Mouse (Mus musculus) monocyte, adult 5-6 weeks (primary cell): ENCODE results near the gene Msrb2. TPM values are rescaled to one million over a fixed set of nuclear protein-coding genes. Genes with fewer than 3 reads are reported as not detected.
A peak's percentile ranks its signal among the peaks of the same experiment; 100 is the strongest.

Source experiments
- ATAC-seq: fragments of 153-309, 156-312 bp; replicated peaks from 2 replicates; pipeline ENCODE4 v1.8.0; 2017; ENCODE audit warnings: mild to moderate bottlenecking; ENCODE audit not compliant: low TSS enrichment, insufficient number of reproducible peaks, severe bottlenecking, poor library complexity, low FRiP score
- total RNA-seq: library from RNA; stranded (forward); fragments of 200-1000, 200-491, 200-594 nt; gene quantifications from 3 replicates; pipeline ENCODE4 v1.2.3, GENCODE M21; 2017

The Msrb2 gene
- total RNA-seq, 1 experiment from 2014 or later = 2.3 TPM

DNA sequence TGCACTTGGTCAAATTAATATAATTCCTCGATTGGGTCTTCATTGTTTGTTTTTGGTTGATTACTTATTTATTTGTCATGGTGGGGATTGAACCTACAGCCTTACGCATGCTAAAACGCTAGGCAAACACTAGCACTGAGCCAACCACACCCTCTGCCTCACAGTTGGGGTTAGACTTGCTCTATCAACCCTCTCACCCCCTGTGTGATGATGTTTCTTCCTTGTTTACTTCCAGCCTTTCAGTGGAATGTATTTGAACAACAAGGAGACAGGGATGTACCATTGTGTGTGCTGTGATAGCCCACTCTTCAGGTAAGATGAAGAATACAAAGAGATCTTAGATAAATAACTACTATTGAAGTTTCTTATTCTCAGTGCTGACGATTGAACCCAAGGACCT, 11.8 kb downstream of the Msrb2 start:
- ATAC-seq = no peak

DNA sequence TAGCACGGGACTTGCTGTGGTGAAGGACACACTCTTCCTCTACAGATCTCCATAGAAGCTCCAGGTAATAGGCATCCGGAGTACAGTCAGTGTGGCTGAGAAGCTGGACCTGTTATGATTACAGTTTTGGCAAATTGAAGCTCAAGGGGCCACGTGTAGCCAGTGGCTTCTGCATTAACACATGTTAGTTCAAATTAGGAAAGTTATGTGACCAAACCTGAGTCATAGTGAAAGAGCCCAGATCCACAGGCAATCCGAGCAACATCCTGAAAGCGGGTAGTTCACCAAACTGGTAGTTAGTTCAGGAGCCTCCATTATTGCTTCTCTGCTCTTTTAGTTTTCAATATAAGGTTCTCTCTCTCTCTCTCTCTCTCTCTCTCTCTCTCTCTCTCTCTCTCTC, 14.5 kb downstream of the Msrb2 start:
- no peak for ATAC-seq

DNA sequence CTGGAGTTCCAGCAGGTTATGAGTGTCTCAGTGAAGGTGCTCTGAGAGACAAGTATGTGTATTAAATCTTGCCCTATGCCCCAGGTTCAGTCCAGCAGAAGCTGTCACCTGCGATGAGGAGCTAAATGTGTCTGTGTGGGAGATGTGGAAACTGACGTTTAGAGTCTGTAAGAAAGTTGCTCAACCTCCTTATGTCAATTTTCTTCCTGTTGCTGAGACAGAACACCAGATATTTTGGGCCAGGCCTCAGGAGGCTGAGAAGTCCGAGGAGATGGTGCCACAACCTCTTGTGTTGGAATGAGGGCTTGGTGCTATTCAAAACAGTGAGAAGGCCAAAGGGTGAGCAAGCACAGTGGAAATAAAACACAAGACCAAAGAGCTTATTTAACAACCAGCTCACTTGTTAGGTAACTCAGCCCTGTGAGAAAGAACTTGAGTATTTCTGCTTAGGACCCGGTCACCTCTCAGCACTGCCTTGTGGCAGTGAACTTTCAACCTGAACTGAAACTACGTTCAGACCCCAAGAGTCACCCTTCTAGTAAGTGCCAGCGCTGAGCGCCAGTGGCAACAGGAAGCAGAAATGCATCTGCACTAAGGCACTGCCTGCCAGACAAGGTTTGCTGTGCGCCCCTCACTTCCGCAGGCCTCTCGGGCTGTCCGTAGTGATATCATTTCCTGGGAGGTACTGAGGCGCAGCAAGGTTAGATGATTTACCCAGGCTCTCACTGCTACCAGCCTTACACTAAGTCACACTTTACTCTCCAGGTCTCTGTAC, 17.3 kb downstream of the Msrb2 start:
- ATAC-seq = peak; percentile 91

DNA sequence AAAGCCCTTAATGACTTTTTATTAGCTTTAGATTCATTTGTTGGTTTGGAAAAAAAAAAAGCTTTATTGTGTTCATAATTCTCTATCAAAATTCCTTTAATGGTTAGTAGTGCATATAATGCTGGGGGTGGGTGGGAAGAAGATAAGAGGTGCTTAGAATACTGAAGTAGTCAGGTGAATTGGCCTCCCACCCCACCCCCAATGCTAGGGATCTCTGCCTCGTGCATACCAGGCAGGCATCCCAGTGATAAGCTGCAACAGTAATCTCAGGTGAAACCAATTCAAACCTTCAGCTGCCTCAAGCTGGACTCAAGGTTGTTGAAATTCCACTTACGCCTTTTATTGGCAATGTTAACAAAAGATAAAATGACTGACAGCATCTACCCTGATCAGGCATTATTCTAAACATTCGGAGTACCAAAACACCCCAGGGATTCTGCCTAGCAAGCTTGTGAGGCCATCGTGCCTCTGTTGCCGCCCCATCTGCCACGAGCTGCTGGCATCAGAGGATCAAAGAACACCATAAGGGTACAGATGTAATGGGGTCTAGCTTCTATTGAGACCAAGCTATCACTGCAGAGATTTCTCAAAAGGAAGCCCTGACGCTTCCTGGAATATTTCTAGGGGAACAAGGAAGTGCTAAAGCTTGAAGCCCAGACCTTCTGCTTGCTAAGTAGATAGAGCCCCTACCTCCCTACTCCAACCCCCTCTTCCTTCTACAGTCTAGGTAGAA, 19.3 kb downstream of the Msrb2 start:
- no peak for ATAC-seq

DNA sequence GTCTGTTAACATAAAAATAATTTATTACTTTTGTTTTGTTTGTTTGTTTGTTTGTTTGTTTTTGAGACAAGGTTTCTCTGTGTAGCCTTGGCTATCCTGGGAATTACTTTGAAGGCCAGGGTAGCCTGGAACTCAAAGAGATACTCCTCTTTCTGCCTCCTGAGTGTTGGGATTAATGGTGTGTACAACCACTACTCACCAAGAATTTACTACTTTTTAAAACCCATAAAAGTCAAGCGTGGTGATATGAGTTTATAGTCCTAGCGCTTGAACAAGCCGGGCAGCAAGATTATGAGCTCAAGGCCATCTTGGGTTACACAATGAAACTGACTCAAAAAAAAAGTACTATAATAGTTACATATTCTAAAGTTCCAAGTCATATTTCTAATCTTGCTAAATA, 20.4 kb downstream of the Msrb2 start:
- ATAC-seq = no peak

DNA sequence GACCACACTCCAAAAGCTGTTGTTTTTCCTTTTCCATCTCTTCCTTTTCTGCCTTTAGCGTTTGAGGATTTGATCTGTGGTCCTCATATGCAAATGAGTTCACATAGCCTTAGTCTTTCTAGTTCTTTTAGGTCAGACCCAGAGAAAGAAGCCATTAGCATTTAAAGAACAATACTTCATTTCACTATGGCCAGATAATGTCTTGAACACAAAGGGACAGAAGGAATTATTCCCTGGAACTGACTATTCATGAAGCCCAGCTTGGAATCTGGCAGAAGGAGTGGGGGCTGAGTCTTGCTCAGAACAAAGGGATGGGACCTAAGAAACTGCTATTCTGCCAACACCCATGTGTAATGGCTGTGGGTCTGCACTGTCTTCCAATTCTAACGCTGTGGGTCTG, 21.6 kb downstream of the Msrb2 start:
- ATAC-seq = no peak

DNA sequence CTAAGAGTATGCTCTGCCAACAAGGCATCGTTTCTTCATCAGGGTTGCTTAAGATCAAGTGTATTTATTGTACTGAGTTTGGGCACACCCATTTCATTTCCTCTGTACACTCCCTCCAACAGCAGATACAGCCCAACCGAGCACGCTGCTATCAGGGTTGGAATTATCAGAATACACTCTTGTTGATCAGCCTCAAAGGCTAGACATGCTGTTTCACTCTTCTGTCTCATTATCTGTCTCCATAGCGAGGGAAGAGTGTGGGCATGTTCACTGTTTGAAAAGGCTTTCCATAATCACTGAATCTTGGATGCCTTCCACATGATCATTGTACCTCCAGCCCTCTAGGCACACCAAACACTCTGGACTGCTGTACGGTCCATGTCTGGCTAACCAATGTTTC, 34.2 kb downstream of the Msrb2 start:
- ATAC-seq = no peak

DNA sequence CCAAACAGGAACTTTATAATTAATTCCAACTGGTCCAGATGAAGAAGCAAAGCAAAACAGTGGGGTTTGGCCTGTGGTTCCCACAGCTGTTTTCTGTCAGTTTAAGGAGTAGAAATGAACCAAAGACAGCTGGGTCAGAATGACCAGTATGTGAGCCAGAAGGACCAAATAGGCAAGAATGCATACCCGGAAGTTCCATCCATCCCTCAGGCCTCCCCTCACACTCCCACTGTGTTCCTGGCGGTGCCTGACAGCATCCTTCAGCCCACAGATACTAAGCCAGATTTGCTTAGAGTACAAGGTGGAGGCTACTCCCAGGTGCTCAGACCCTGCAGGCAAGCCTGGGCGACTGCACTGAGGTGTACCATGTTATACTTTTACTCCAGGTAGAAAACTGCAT, 35.3 kb downstream of the Msrb2 start:
- no peak for ATAC-seq

DNA sequence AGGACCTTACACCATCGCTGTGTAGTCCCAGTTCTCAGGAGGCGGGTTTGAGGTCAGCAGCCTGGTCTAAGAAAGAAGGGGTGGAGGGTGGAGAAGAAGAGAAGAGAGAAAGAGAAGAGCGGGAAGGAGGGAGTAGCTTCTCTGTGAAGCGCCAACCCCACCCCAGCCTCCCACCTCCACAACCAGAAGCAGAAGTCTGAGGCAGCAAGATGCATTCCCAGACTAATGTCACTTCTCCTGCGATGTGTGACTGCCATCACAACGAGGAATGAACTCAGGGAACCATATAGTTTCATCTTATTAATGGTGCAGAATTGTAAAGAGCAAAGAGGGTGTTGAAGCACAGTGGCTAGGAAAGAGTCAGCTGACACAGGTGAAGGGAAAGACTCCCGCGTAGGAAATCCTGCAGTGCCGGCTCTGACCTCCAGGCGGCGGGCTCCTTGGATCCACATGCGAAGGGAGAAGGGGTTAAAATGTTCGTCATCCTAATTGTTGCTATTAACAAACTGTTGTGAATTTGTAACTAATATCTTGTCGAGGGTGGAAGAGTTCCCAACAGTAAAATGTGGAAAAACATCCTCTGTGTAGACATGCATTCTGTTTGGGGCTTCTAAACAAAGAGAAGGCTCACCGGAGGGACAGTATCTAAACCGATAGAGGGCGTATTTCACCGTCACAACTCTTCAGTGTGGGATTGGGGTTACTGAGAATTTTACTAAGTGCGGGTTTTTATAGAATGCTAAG, 43.2 kb downstream of the Msrb2 start:
- peak; percentile 51; the same call in 1 of the 2 replicates for ATAC-seq

DNA sequence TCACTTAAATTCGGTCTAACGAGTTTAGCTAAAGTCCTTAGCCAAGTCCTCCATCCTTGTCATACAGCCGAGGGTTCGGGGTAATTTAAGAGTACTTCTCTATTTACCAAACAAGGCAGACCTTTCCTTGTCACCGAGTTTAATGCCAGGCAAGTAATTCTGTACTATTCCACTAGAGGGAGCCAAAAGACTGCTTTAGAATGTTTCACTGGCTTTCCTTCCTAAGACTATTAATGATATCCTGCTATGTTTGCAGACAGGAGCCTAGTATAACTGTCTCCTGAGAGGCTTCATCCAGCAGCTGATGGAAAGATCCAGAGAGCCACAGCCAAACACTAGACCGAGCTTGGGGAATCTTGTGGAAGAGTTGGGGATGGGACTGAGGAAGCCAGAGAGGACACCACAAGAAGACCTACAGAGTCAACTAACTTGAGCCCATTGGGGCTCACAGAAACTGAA, 43.9 kb downstream of the Msrb2 start:
- ATAC-seq = peak; percentile 62

DNA sequence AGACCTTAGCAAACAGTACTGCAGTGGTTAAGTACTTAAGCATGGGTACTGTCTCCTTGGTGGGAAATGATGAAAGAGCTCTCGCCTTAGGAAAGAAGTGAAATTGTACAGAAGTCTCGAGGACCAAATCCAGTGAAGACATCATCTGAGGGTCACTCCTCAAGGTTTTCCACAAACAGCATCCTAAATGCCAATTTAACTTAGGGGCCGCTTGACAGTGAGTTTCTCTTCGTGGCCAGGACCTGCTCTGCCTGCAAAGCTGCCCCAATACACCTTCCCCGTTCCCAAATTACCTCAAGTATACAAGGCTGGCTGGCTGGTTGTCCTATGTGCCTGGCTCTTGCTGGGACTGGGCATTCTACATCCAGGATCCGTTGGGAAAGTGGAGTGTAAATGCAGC, 44.8 kb downstream of the Msrb2 start:
- no peak for ATAC-seq

DNA sequence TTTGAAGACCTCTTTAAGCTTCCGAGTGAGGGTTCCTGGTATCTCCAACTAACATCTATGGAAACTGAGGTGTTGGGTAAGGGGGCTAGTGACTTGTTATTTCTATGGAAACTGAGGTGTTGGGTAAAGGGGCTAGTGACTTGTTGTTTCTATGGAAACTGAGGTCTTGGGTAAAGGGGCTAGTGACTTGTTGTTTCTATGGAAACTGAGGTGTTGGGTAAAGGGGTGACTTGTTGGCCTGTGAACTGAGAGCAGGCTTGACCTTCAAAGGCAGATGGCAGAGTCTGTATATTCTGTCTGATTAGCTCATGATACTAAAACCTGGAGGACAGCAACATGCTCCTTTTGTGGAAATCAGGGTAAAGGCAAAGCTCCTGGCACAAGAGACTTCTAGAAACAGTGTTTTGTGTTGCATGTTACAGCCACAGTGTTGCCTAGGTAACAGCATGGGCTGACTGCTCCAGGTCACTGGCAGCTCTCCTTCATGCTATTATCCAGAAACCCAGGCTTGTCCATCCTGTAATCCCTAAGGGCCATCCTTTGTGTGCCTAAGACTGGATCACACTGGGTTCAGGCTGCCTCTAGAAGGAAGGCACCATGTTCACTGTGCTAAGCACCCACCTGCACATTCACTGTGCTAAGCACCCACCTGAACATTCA, 48.6 kb downstream of the Msrb2 start:
- ATAC-seq = no peak

DNA sequence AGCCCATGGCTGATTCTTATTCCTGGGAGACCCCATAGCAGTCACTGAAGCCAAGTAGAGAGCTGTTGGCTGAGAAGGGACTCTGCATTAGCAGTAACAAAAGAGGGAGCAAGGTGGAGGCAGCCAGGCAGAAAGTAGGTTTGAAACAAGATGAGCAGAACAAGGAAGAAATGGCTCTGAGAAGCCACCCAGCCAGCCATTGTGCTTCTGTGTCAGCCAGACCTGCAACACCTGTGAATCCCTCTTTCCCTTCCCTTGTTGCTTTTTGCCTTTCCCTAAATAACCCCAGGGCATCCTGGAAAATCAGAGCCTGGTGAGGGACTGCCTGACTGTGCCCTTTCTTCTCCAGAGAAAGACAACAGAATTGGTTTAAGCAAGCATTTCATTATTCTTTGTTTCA, 51.0 kb downstream of the Msrb2 start:
- ATAC-seq = no peak

DNA sequence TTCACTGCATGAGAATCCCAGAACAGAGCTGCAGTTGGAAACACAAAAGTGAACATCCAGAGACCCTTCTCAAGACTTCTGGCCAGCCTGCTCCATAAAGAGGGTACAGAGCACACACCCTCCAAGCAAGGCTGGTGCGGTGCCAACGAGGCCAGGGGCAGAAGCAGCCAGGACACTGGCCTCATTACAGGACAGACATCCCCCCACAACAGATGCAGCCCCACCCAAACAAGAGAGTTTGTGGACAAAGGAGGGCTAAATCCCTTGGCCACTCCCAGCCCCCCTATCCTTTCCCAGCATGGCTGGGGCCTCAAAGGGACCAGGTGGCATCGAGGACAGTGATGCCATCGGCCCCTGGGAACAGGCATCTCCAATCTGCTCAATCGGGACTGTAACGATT, 51.8 kb downstream of the Msrb2 start:
- ATAC-seq = no peak

DNA sequence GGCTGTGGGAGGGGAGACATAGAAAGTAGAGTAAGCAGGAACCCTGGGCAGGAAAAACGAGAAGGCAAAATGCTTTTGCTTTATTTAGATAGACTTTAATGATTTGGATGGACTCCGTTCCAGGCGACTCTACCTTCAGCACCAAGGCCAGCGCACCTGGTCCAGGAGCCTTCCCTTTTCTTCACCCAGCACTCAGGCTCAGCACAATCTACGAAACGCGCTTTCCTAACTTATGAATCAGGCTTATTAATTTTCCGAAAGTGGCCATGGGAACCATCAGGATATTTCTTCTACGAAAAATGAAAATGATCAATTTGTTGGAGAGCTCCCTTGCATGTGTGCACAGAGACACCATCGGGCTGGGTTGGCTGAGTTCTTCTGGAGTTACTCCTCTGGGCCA, 57.8 kb downstream of the Msrb2 start:
- ATAC-seq = no peak

DNA sequence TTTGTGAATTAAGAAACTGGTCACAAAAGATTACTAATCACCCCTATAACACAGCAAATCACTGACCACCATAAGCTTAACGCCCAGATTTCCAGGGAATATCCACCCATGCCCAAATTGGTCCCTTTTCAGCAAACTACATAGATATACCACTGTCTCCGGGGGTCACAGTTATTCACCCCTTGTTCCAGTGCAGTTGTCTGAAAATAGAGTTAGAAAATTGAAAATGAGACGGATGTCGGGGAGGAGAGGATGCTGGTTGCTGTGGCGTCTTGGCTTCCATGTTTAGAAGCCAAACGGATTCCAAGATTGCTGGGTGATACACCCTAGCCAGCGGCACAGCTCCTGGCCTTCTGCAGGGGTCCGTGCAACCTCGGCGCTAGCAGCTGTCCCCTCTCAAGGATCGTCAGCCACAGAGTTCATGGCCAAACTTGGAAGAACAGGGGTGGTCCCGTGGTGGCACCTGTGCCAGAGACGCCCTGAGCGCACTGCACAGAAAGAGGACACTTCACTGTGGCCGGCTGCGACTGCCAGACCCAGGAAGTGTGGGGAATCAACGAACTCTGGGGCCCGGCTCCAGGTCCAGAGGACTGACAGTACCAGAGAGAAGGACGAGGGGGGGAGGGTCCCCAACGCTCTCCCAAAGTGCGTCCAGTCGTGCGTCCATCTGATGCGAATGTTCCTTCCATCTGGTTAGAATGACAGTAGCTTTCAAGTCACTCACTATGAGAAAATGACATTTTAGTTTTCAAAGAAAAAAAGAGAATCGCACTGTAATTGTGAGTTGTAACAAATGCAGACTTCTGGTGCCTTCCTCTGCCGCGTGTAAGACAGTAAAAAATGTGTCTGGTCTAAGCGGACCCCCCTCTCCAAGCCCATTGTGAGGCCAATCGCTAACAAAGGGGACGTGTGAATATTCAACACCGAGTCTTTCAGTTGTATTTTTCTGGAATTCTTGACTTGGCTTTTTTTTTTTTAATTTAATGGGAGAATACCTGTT, 58.8 kb downstream of the Msrb2 start:
- ATAC-seq = no peak

DNA sequence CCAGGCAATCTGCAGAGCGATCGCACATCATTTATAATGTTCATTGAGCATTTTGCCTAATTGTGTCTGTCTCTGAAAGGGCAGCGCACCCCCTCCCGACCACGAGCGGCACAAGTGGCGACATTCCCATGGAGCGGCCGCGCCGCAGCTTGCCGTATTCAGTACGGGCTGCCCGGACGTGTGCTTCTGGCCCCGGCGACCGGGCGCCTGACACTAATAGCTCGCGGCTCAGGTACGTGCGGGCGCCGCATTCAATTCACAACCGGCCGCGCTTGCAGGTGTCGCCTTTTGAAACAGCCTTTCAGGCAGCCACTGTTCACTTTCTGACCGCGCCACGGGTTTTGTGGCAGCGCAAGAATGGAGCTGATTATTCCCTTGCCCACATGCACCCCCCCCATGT, 59.5 kb downstream of the Msrb2 start:
- no peak for ATAC-seq

DNA sequence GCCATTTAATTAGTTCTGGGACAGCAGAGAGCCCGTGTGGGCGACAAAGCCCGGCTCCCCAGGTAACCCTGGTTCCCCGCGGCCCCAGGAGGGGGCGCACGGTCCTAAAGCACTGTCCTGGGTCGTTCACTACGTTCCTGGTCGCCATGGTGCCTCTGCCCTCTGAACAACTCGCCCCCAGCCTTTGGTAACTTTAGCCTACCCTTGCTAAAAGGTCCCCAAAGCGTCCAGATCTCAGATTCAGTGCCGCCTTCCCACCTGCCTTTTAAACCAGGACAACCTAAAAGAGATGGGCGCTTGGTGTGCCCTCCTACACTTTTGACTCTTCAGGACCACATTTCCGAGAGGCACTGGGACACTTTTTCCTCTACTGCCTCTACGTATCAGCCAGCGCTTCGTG, 59.9 kb downstream of the Msrb2 start:
- no peak for ATAC-seq
